Mouse (Mus musculus): ENCODE results near the gene Olfr90. TPM values are rescaled to one million over a fixed set of nuclear protein-coding genes. Genes with fewer than 3 reads are reported as not detected.
"Not testable (repeated sequence)": the region's sequence is repeated elsewhere in the genome, so short reads cannot be mapped to it uniquely, and the experiment has no call there.

Gene Olfr90
- polyA plus RNA-seq (2015; fragmentation: Nextera tagmentation; extraction: Ambion mirVana) = not detected in 2 replicates

- TF ChIP-seq CTCF (IDR thresholded peaks at IDR 0.05; ENCODE audit: low read depth) (no peak), EP300 (optimal IDR thresholded peaks at IDR 0.05) (no peak)
- Histone ChIP-seq H3K27me3 (ENCODE audit: control insufficient read depth, insufficient read depth, low read length) (no peaks in the 10 kb centered on the region), H3K27ac (replicated peaks) (no peak within 1 kb of the TSS), H3K4me1 (replicated peaks; ENCODE audit: control insufficient read depth, insufficient read depth) (no peaks in the 10 kb centered on the region), H3K4me3 (ENCODE audit: low read depth, low read length) (no peak within 1 kb of the TSS), H3K9ac (ENCODE audit: low read length) (no peak within 1 kb of the TSS), H3K9me3 (ENCODE audit: control insufficient read depth, low read length) (no peaks in the 10 kb centered on the region), H3K36me3 (ENCODE audit: control insufficient read depth, insufficient read depth, low read length) (no peaks in the 10 kb centered on the region), H3K4me2 (replicated peaks; ENCODE audit: low read depth) (no peak within 1 kb of the TSS)
- no peak for ATAC-seq (ENCODE audit: low FRiP score, low TSS enrichment)
- DNase-seq (ENCODE audit: low spot score) = no peak
Observed at GRCm38 (mm10) chr17:37088399-37088798, at the start of gene Olfr90. Olfr90 (minus strand) TSS chr17:37088499.

DNA sequence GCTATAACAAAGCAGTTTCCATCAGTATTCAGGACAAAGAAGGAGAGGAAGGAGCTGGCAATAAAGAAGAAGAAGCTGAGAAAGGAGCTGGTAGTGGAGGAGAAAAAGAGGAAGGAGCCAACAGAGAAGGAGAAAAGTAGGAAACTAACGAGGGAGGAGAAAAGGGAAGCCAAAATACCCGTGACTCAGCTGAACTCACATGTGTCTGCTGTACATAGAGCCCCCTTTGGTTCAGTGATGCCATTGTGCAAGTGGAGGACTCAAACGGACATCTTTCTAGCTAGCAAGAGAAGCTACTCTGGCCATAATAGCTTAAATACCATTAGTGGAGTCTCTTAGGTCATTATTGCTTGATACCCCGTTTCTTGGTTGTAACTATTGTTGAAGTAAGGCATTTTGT is 43.1 kb upstream of the Olfr90 start:
- H3K27ac ChIP-seq (replicated peaks); H3K27me3 ChIP-seq (ENCODE audit: control insufficient read depth, insufficient read depth, low read length); DNase-seq (ENCODE audit: low spot score); ATAC-seq (ENCODE audit: low FRiP score, low TSS enrichment); H3K36me3 ChIP-seq (ENCODE audit: control insufficient read depth, insufficient read depth, low read length); H3K9me3 ChIP-seq (ENCODE audit: control insufficient read depth, low read length); H3K9ac ChIP-seq (ENCODE audit: low read length); H3K4me1 ChIP-seq (replicated peaks; ENCODE audit: control insufficient read depth, insufficient read depth); H3K4me2 ChIP-seq (replicated peaks; ENCODE audit: low read depth); H3K4me3 ChIP-seq (ENCODE audit: low read depth, low read length): not testable (repeated sequence)
- 61% methylated on average over 4 of the region's 4 CpGs for WGBS

DNA sequence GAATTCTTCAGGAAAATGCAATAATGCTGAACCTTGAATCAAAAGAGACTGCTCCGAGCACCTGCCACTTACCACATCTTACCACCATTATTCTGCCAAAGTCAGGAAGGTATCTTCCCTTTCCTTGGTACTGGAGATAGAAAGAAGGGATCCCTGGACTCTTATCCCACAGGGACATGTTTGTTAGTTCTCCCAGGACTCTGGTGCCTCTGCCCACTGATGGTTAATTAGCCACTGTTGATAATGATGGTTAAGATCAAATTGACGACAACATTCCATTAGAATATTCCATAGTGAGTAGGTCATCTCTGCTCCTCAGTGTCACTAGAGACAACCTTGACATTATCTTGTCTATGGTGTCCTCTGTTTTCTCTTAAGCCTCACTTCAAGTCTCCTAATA is 31.7 kb upstream of the Olfr90 start, which contains the start of gene Olfr92:
Gene Olfr92, minus strand, starts transcription at position 101 of the 400 bp plus-strand sequence.
- Histone ChIP-seq H3K27me3 (ENCODE audit: control insufficient read depth, insufficient read depth, low read length) (no peaks in the 10 kb centered on the region), H3K9me3 (ENCODE audit: control insufficient read depth, low read length) (no peaks in the 10 kb centered on the region), H3K4me1 (replicated peaks; ENCODE audit: control insufficient read depth, insufficient read depth) (no peaks in the 10 kb centered on the region), H3K27ac (replicated peaks) (no peak within 1 kb of the TSS), H3K36me3 (ENCODE audit: control insufficient read depth, insufficient read depth, low read length) (no peaks in the 10 kb centered on the region), H3K9ac (ENCODE audit: low read length) (no peak within 1 kb of the TSS), H3K4me3 (ENCODE audit: low read depth, low read length) (no peak within 1 kb of the TSS), H3K4me2 (replicated peaks; ENCODE audit: low read depth) (no peak within 1 kb of the TSS)
- ATAC-seq (ENCODE audit: low FRiP score, low TSS enrichment) (no peak), DNase-seq (ENCODE audit: low spot score) (no peak)
- no peak for TF ChIP-seq EP300 (optimal IDR thresholded peaks at IDR 0.05)
- no peak for TF ChIP-seq CTCF (IDR thresholded peaks at IDR 0.05; ENCODE audit: low read depth)
- 88% methylated on average over 2 of the region's 2 CpGs for WGBS

GRCm38 (mm10) chr17:37098178-37098577 is 9.9 kb upstream of the Olfr90 start, which contains the start of gene Olfr91:
Olfr91 (minus strand) TSS chr17:37098278.
- H3K9me3 ChIP-seq (ENCODE audit: control insufficient read depth, low read length) = no peaks in the 10 kb centered on the region
- no peak for DNase-seq (ENCODE audit: low spot score)
- ATAC-seq (ENCODE audit: low FRiP score, low TSS enrichment) = no peak
- 83% methylated on average over 1 of the region's 1 CpGs for WGBS
- H3K27me3 ChIP-seq (ENCODE audit: control insufficient read depth, insufficient read depth, low read length) = no peaks in the 10 kb centered on the region
- H3K27ac ChIP-seq (replicated peaks) = no peak within 1 kb of the TSS
- H3K4me2 ChIP-seq (replicated peaks; ENCODE audit: low read depth) = no peak within 1 kb of the TSS
- H3K9ac ChIP-seq (ENCODE audit: low read length) = no peak within 1 kb of the TSS
- TF ChIP-seq EP300 (optimal IDR thresholded peaks at IDR 0.05) (no peak), CTCF (IDR thresholded peaks at IDR 0.05; ENCODE audit: low read depth) (no peak)
- H3K4me1 ChIP-seq (replicated peaks; ENCODE audit: control insufficient read depth, insufficient read depth) = no peaks in the 10 kb centered on the region
- H3K4me3 ChIP-seq (ENCODE audit: low read depth, low read length) = no peak within 1 kb of the TSS
- H3K36me3 ChIP-seq (ENCODE audit: control insufficient read depth, insufficient read depth, low read length) = no peaks in the 10 kb centered on the region

- Histone ChIP-seq H3K27ac (replicated peaks) (no peak overlapping the region), H3K36me3 (ENCODE audit: control insufficient read depth, insufficient read depth, low read length) (no peaks in the 10 kb centered on the region), H3K4me1 (replicated peaks; ENCODE audit: control insufficient read depth, insufficient read depth) (no peaks in the 10 kb centered on the region), H3K9me3 (ENCODE audit: control insufficient read depth, low read length) (no peaks in the 10 kb centered on the region), H3K27me3 (ENCODE audit: control insufficient read depth, insufficient read depth, low read length) (no peaks in the 10 kb centered on the region), H3K4me3 (ENCODE audit: low read depth, low read length) (no peak overlapping the region), H3K4me2 (replicated peaks; ENCODE audit: low read depth) (no peak overlapping the region), H3K9ac (ENCODE audit: low read length) (no peak overlapping the region)
- WGBS = 76% methylated on average over 5 of the region's 5 CpGs
- ATAC-seq (ENCODE audit: low FRiP score, low TSS enrichment) = no peak
- no peak for DNase-seq (ENCODE audit: low spot score)
- TF ChIP-seq CTCF (IDR thresholded peaks at IDR 0.05; ENCODE audit: low read depth) (no peak), EP300 (optimal IDR thresholded peaks at IDR 0.05) (no peak)
Observed at GRCm38 (mm10) chr17:37093289-37093688, 5.0 kb upstream of the Olfr90 start.

GRCm38 (mm10) chr17:37092198-37092597 is 3.9 kb upstream of the Olfr90 start:
- Histone ChIP-seq H3K9me3 (ENCODE audit: control insufficient read depth, low read length) (no peaks in the 10 kb centered on the region), H3K4me2 (replicated peaks; ENCODE audit: low read depth) (no peak overlapping the region), H3K27ac (replicated peaks) (no peak overlapping the region), H3K36me3 (ENCODE audit: control insufficient read depth, insufficient read depth, low read length) (no peaks in the 10 kb centered on the region), H3K27me3 (ENCODE audit: control insufficient read depth, insufficient read depth, low read length) (no peaks in the 10 kb centered on the region), H3K4me1 (replicated peaks; ENCODE audit: control insufficient read depth, insufficient read depth) (no peaks in the 10 kb centered on the region), H3K9ac (ENCODE audit: low read length) (no peak overlapping the region), H3K4me3 (ENCODE audit: low read depth, low read length) (no peak overlapping the region)
- ATAC-seq (ENCODE audit: low FRiP score, low TSS enrichment) (no peak), DNase-seq (ENCODE audit: low spot score) (no peak)
- TF ChIP-seq CTCF (IDR thresholded peaks at IDR 0.05; ENCODE audit: low read depth) = no peak
- TF ChIP-seq EP300 (optimal IDR thresholded peaks at IDR 0.05) = no peak
- 71% methylated on average over 1 of the region's 1 CpGs for WGBS

All from stomach, postnatal 0 days (tissue).